Mouse (Mus musculus) brain, embryonic 14.5 days (tissue): ENCODE results near the gene Pnisr. TPM values are rescaled to one million over a fixed set of nuclear protein-coding genes. Genes with fewer than 3 reads are reported as not detected.

Experiments
- DNase-seq: peaks from one replicate; pipeline ENCODE4 v3.0.0-alpha.2; 2011; ENCODE audit warnings: low read depth
- CTCF ChIP-seq: fragments of 200-500 bp; IDR thresholded peaks from 2 replicates; pipeline ENCODE4 v1.5.1; 2012; ENCODE audit warnings: inconsistent platforms, mild to moderate bottlenecking, moderate library complexity, borderline replicate concordance; ENCODE audit not compliant: insufficient read depth, insufficient read length; ENCODE audit errors: extremely low read depth
- POLR2A ChIP-seq: fragments of 200-500 bp; IDR thresholded peaks from 2 replicates; pipeline ENCODE4 v1.6.1; 2012; ENCODE audit warnings: mild to moderate bottlenecking, inconsistent platforms, borderline replicate concordance; ENCODE audit not compliant: poor library complexity, insufficient read depth, insufficient read length, severe bottlenecking; ENCODE audit errors: extremely low read depth
- polyA plus RNA-seq: library from polyadenylated mRNA; depleted of rRNA; stranded (reverse); fragments of >200 nt; gene quantifications from 2 replicates; pipeline ENCODE4 v1.2.3, GENCODE M21; 2012; rRNA removed

The Pnisr gene
- polyA plus RNA-seq, 1 experiment, result 234 TPM

- TF ChIP-seq CTCF (no peak), POLR2A (no peak; the same call in 1 of the 2 replicates)
- peak; percentile 93 for DNase-seq
Measured at GRCm38 (mm10) chr4:21879565-21880220, 32.3 kb downstream of the Pnisr start, which contains the start of gene Coq3. Gene Coq3 (plus strand): TSS chr4:21879673.

- no peak for TF ChIP-seq CTCF
- no peak for TF ChIP-seq POLR2A
- no peak for DNase-seq
Measured at GRCm38 (mm10) chr4:21882806-21883205, 35.4 kb downstream of the Pnisr start.

- DNase-seq, result no peak
- TF ChIP-seq CTCF, result no peak
- TF ChIP-seq POLR2A, result no peak
Measured at GRCm38 (mm10) chr4:21885831-21886230, 38.4 kb downstream of the Pnisr start.

Other genes with a start within 250 kb of the Pnisr start
- gene Prdm13, start 161.6 kb upstream of the Pnisr start, polyA plus RNA-seq, result 2.1 and 2.4 TPM in 2 replicates
- gene Ccnc, start 119.9 kb upstream of the Pnisr start, polyA plus RNA-seq, result 27.0 and 28.5 TPM in 2 replicates
- gene Usp45, start 80.4 kb upstream of the Pnisr start, polyA plus RNA-seq, result 10.4 and 10.9 TPM in 2 replicates
- gene Tstd3, start 80.4 kb upstream of the Pnisr start, polyA plus RNA-seq, result 9.4 and 13.4 TPM in 2 replicates
- gene Coq3, start 32.1 kb downstream of the Pnisr start, polyA plus RNA-seq, result 6.6 and 6.9 TPM in 2 replicates
- 33.7 and 54.3 TPM in 2 replicates for gene Faxc, start 83.7 kb downstream of the Pnisr start, polyA plus RNA-seq